Mouse (Mus musculus) retina, postnatal 1 day (tissue): ENCODE data around the gene Hist2h2aa2.

Source experiments
- DNase-seq: peaks from one replicate; pipeline ENCODE4 v3.0.0-alpha.2; 2012

The Hist2h2aa2 gene

DNA sequence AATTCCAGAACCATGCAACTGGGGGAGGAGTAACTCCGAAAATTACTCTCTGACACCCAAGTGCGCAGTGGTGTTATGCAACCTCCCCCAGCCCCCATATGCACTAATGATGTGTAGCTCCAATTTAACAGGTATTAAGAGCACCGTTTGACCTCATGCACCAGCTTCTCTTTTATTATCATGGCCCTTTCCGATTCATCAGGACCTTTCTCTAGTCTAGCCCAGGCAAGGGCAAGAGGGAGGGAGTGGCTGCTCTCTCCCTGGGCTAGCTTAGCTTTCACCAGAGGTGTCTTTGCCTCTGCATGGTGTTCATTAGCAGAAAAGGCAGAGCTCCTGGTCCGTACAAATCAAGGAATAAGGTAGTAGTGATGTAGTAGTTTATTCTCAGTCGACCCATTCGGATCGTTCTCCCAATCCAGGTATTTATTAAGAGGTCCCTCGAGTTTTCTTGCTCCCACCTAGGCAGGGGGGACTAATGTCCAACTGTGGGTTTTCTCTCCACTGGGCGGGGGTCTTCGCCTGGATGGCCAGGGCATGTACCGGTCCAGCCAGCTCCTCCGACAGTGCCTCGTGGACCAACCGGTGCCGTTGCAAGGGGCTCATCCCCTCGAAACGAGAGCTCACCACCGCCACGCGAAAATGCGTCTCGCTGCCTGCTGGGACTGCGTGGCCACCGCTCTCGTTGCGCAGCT lies 43.5 kb downstream of the Hist2h2aa2 start:
- DNase-seq = no peak

- DNase-seq = no peak
Measured at GRCm38 (mm10) chr3:96195616-96196313, 44.3 kb downstream of the Hist2h2aa2 start.

GRCm38 (mm10) chr3:96194966-96195365 lies 45.1 kb downstream of the Hist2h2aa2 start:
- DNase-seq = no peak

DNA sequence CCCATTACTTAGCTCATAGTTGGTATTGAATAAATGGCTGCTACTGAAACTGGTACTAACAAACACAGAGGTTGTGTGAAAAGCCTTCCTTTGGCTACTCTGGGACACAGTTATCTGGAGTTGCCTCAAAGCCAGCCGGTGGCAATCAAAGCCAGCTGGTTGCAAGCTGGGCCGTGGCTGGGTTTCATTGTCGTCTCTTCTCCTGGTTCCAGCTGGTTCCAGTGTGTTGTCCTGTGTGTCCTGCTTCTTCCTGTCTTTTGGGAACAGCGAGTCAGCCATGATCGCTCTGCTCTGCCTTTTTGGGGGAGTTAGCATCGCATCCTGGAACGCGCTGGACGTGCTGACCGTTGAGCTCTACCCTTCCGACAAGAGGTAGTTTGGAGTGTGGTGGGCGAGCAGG lies 47.1 kb downstream of the Hist2h2aa2 start:
- DNase-seq = no peak
